Comparison of ENCODE assay signal across 8 mouse cellular contexts in the genomic region with DNA sequence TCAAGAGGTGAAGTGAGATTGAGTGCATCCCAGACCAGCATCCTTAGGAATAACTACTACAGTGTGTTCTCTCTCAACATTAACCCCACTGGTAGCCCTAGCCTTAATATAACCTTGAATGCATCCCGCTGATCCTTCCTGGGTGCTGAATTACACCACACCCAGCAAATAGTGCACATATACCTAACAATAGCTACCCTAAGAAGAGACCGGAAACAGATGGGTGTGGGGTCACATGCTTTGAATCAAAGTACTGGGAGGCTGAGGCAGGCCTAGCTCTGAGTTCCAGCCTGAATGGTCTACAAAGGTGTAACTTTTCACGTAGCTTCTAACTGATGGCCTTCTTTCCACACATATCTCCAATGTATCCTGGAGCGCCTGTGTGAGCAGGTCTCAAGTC. TPM values are rescaled to one million over a fixed set of nuclear protein-coding genes. Genes with fewer than 3 reads are reported as not detected.
DNase-seq lines count a peak whose midpoint lies in the region; ATAC-seq and TF ChIP-seq lines count a peak whose summit lies in the region.

No protein-coding gene starts in this region.

- H3K4me3 ChIP-seq in lung, embryonic 15.5 days, result peak overlapping the region; percentile 80
- H3K4me3 ChIP-seq in lung, adult 2 months (replicated peaks; ENCODE audit: extremely low read depth, low read depth, low read length), result no peak overlapping the region
- peak overlapping the region; percentile 80 for H3K4me3 ChIP-seq in embryonic facial prominence, embryonic 14.5 days (ENCODE audit: low read depth, low read length)
- peak overlapping the region; percentile 47; the same call in 1 of the 2 replicates for H3K4me3 ChIP-seq in intestine, postnatal 0 days (ENCODE audit: low read depth, low read length)
- H3K4me3 ChIP-seq in neural tube, embryonic 14.5 days (ENCODE audit: low read depth, low read length), result peak overlapping the region; percentile 66

- H3K4me1 ChIP-seq in lung, embryonic 15.5 days, result peaks cover 41% of the 10 kb centered on the region
- H3K4me1 ChIP-seq in lung, adult 2 months (ENCODE audit: control insufficient read depth, insufficient read depth, low read length), result peaks cover 18% of the 10 kb centered on the region
- peaks cover 18% of the 10 kb centered on the region for H3K4me1 ChIP-seq in embryonic facial prominence, embryonic 14.5 days (ENCODE audit: control insufficient read depth, insufficient read depth, low read length)
- H3K4me1 ChIP-seq in intestine, postnatal 0 days (replicated peaks; ENCODE audit: control insufficient read depth, insufficient read depth, low read length), result peaks cover 18% of the 10 kb centered on the region
- H3K4me1 ChIP-seq in neural tube, embryonic 14.5 days (ENCODE audit: control insufficient read depth, insufficient read depth, low read length), result peaks cover 8% of the 10 kb centered on the region

- H3K36me3 ChIP-seq in lung, embryonic 15.5 days, result no peaks in the 10 kb centered on the region
- H3K36me3 ChIP-seq in embryonic facial prominence, embryonic 14.5 days (ENCODE audit: control insufficient read depth, insufficient read depth, low read length), result no peaks in the 10 kb centered on the region
- H3K36me3 ChIP-seq in intestine, postnatal 0 days (ENCODE audit: control insufficient read depth, insufficient read depth), result no peaks in the 10 kb centered on the region
- H3K36me3 ChIP-seq in neural tube, embryonic 14.5 days (ENCODE audit: control insufficient read depth, insufficient read depth, low read length), result no peaks in the 10 kb centered on the region

- no peak for TF ChIP-seq POLR2A in lung, adult 2 months (IDR thresholded peaks at IDR 0.05; ENCODE audit: borderline replicate concordance, extremely low read depth, low read depth, low read length)

- no peaks in the 10 kb centered on the region for H3K27me3 ChIP-seq in lung, embryonic 15.5 days
- no peaks in the 10 kb centered on the region for H3K27me3 ChIP-seq in embryonic facial prominence, embryonic 14.5 days (replicated peaks; ENCODE audit: control insufficient read depth, insufficient read depth, low read length)
- H3K27me3 ChIP-seq in intestine, postnatal 0 days (replicated peaks; ENCODE audit: control insufficient read depth, insufficient read depth, low read length), result no peaks in the 10 kb centered on the region
- no peaks in the 10 kb centered on the region for H3K27me3 ChIP-seq in neural tube, embryonic 14.5 days (ENCODE audit: control insufficient read depth, insufficient read depth, low read length)

- no peaks in the 10 kb centered on the region for H3K9me3 ChIP-seq in lung, embryonic 15.5 days
- no peaks in the 10 kb centered on the region for H3K9me3 ChIP-seq in embryonic facial prominence, embryonic 14.5 days (ENCODE audit: control insufficient read depth, low read length)
- no peaks in the 10 kb centered on the region for H3K9me3 ChIP-seq in intestine, postnatal 0 days (ENCODE audit: control insufficient read depth)
- no peaks in the 10 kb centered on the region for H3K9me3 ChIP-seq in neural tube, embryonic 14.5 days (ENCODE audit: control insufficient read depth, low read length)

- H3K9ac ChIP-seq in lung, embryonic 15.5 days, result peak overlapping the region; percentile 99
- H3K9ac ChIP-seq in embryonic facial prominence, embryonic 14.5 days (ENCODE audit: low read depth, low read length), result peak overlapping the region; percentile 97; the same call in 1 of the 2 replicates
- H3K9ac ChIP-seq in intestine, postnatal 0 days (ENCODE audit: low read depth, low read length), result no peak overlapping the region
- no peak overlapping the region for H3K9ac ChIP-seq in neural tube, embryonic 14.5 days (replicated peaks; ENCODE audit: low read depth, low read length)

- peak overlapping the region; percentile 98 for H3K27ac ChIP-seq in lung, embryonic 15.5 days
- H3K27ac ChIP-seq in embryonic facial prominence, embryonic 14.5 days (replicated peaks; ENCODE audit: low read depth, low read length), result peak overlapping the region; percentile 99; the same call in 1 of the 2 replicates
- peak overlapping the region; percentile 83 for H3K27ac ChIP-seq in intestine, postnatal 0 days (ENCODE audit: low read depth, low read length)
- peak overlapping the region; percentile 99 for H3K27ac ChIP-seq in neural tube, embryonic 14.5 days (ENCODE audit: low read depth, low read length)

- no peak for TF ChIP-seq CTCF in lung, adult 2 months (IDR thresholded peaks at IDR 0.05; ENCODE audit: insufficient read depth, low read length)
- TF ChIP-seq CTCF in intestine, postnatal 0 days (IDR thresholded peaks at IDR 0.05; ENCODE audit: low read depth), result no peak

- 94% methylated on average over 4 of the region's 4 CpGs for WGBS in lung, embryonic 15.5 days
- 85% methylated on average over 4 of the region's 4 CpGs for WGBS in lung, adult 2 months
- 94% methylated on average over 4 of the region's 4 CpGs for WGBS in embryonic facial prominence, embryonic 14.5 days
- 63% methylated on average over 4 of the region's 4 CpGs for WGBS in intestine, postnatal 0 days
- WGBS in neural tube, embryonic 14.5 days, result 97% methylated on average over 4 of the region's 4 CpGs

- peak overlapping the region; percentile 81 for H3K4me2 ChIP-seq in lung, embryonic 15.5 days
- H3K4me2 ChIP-seq in embryonic facial prominence, embryonic 14.5 days (ENCODE audit: low read depth, low read length), result peak overlapping the region; percentile 84
- H3K4me2 ChIP-seq in intestine, postnatal 0 days (replicated peaks; ENCODE audit: low read depth), result peak overlapping the region; percentile 67
- H3K4me2 ChIP-seq in neural tube, embryonic 14.5 days (ENCODE audit: low read depth, low read length), result peak overlapping the region; percentile 63

- DNase-seq in lung, adult 2 months, result no peak
- no peak for DNase-seq in embryonic facial prominence, embryonic 14.5 days (ENCODE audit: low spot score)
- no peak for DNase-seq in adrenal gland, postnatal 10 days
- DNase-seq in urinary bladder, adult 18-20 months (ENCODE audit: low spot score in 2 of 2), result no peak
- no peak for DNase-seq in yolk sac, embryonic 10.5 days (ENCODE audit: low spot score)

- no peak for ATAC-seq in lung, embryonic 15.5 days (ENCODE audit: borderline replicate concordance, extremely low read depth, low FRiP score, low TSS enrichment)
- ATAC-seq in embryonic facial prominence, embryonic 14.5 days (ENCODE audit: low read depth), result no peak
- no peak for ATAC-seq in intestine, postnatal 0 days
- ATAC-seq in neural tube, embryonic 14.5 days (ENCODE audit: low read depth), result no peak

RNA-seq across cellular contexts. Expression of a gene that starts 37.8 kb away (rescaled TPM):
- 2,819 and 2,940 TPM in 2 replicates for polyA plus RNA-seq in lung, embryonic 15.5 days (2015; fragmentation: Nextera tagmentation; extraction: Ambion mirVana)
- 751 and 980 TPM in 2 replicates for polyA plus RNA-seq in lung, adult 2 months (2012; rRNA removed)
- polyA plus RNA-seq in embryonic facial prominence, embryonic 14.5 days (2014; fragmentation: Nextera tagmentation; extraction: Ambion mirVana), result 1,814 and 2,055 TPM in 2 replicates
- 1,008 and 1,098 TPM in 2 replicates for polyA plus RNA-seq in intestine, postnatal 0 days (2015; fragmentation: Nextera tagmentation; extraction: Ambion mirVana)
- polyA plus RNA-seq in neural tube, embryonic 14.5 days (2014; fragmentation: Nextera tagmentation; extraction: Ambion mirVana), result 1,651 and 1,970 TPM in 2 replicates
- 100 to 1,000 TPM; 804 to 831 TPM for total RNA-seq in adrenal gland, postnatal 10 days (2021)

Comparison
In these comparisons a context has a peak if more than half of its experiments do, and no peak if none do; other contexts are left out.
1. H3K9ac ChIP-seq: peak in lung, embryonic 15.5 days (single experiment) and embryonic facial prominence, embryonic 14.5 days (single experiment); none in intestine, postnatal 0 days (single experiment) and neural tube, embryonic 14.5 days (single experiment).
2. Peak in every context shown above with its lines, with median percentiles within 50 percentile points of each other: H3K27ac ChIP-seq and H3K4me2 ChIP-seq.